Mouse (Mus musculus) liver, embryonic 14.5 days (tissue): ENCODE data around the gene Bicd2. TPM values are rescaled to one million over a fixed set of nuclear protein-coding genes. Genes with fewer than 3 reads are reported as not detected.

Experiments
- ATAC-seq: fragments of 200-750 bp; cut with Nextera tagmentation; 2 replicates; pipeline ENCODE4 v1.8.0; 2017; ENCODE audit warnings: moderate number of reproducible peaks, mild to moderate bottlenecking, moderate library complexity; ENCODE audit not compliant: insufficient read depth
- DNase-seq, 3 experiments: peaks; one replicate each; pipeline ENCODE4 v3.0.0-alpha.2; 2012 to 2013; ENCODE audit warnings: low read depth in 3 of 3, low spot score in 3 of 3
- H3K27ac ChIP-seq: fragments of 300-500 bp; sonication (generic); 2 replicates; pipeline ENCODE4 v1.5.1; 2014; ENCODE audit warnings: moderate library complexity, mild to moderate bottlenecking, control low read depth, inconsistent platforms
- H3K27me3 ChIP-seq: fragments of 300-500 bp; sonication (generic); 2 replicates; pipeline ENCODE4 v1.6.1; 2014; ENCODE audit warnings: mild to moderate bottlenecking, low read length, moderate library complexity; ENCODE audit not compliant: control insufficient read depth, insufficient read depth
- H3K36me3 ChIP-seq: fragments of 300-500 bp; sonication (generic); replicated peaks from 2 replicates; pipeline ENCODE4 v1.6.1; 2014; ENCODE audit warnings: low read depth; ENCODE audit not compliant: control insufficient read depth, insufficient read depth
- H3K4me1 ChIP-seq, 2 experiments: fragments of 200-500 bp in 1 of 2; fragments of 300-500 bp in 1 of 2; sonication (generic) in 1 of 2; replicated peaks; 2 replicates each; pipeline ENCODE4 v1.6.1; 2012 to 2014; ENCODE audit warnings: antibody characterized with exemption in 1 of 2, inconsistent platforms in 1 of 2, low read length in 1 of 2; ENCODE audit not compliant: control insufficient read depth in 2 of 2, insufficient read depth in 2 of 2
- H3K4me2 ChIP-seq: fragments of 300-500 bp; sonication (generic); 2 replicates; pipeline ENCODE4 v1.6.1; 2014; ENCODE audit warnings: low read depth, mild to moderate bottlenecking, control low read depth, moderate library complexity
- H3K4me3 ChIP-seq, 2 experiments: fragments of 200-500 bp in 1 of 2; fragments of 300-500 bp in 1 of 2; sonication (generic) in 1 of 2; 2 replicates each; pipeline ENCODE4 v1.5.1; 2012 to 2014; ENCODE audit warnings: low read depth in 2 of 2, low read length in 2 of 2, mild to moderate bottlenecking in 2 of 2, control low read depth in 1 of 2, inconsistent platforms in 1 of 2, moderate library complexity in 1 of 2; ENCODE audit not compliant: insufficient read depth in 1 of 2
- H3K9ac ChIP-seq: fragments of 300-500 bp; sonication (generic); replicated peaks from 2 replicates; pipeline ENCODE4 v1.6.1; 2014; ENCODE audit warnings: mild to moderate bottlenecking, control low read depth, moderate library complexity
- H3K9me3 ChIP-seq: fragments of 300-500 bp; sonication (generic); 2 replicates; pipeline ENCODE4 v1.6.1; 2016; ENCODE audit warnings: low read length, mixed read lengths; ENCODE audit not compliant: control insufficient read depth
- CTCF ChIP-seq: IDR thresholded peaks from 2 replicates; pipeline ENCODE4 v1.5.1; 2016; ENCODE audit warnings: antibody characterized with exemption, low read depth, control low read depth
- EP300 ChIP-seq: IDR thresholded peaks from 2 replicates; pipeline ENCODE4 v1.6.1; 2016; ENCODE audit warnings: antibody characterized with exemption, low read depth
- WGBS: fragments of 180-500 bp; shearing (Covaris S2); extraction: QIAGEN DNeasy Blood & Tissue Kit; methylation state at CpG from one replicate; pipeline ENCODE4 v1.1.7; 2014; ENCODE audit not compliant: insufficient replicate concordance; 5-methylcytosine and 5-hydroxymethylcytosine counted together
- polyA plus RNA-seq, 2 experiments: library from polyadenylated mRNA; depleted of rRNA in 1 of 2; stranded (reverse) in 1 of 2; unstranded in 1 of 2; fragments of >200 nt; fragmentation: Nextera tagmentation in 1 of 2; extraction: Ambion mirVana in 1 of 2; gene quantifications; 2 replicates each; pipeline versions ENCODE4 v1.2.1 to v1.2.3; 2012 to 2014

Bicd2 gene
- polyA plus RNA-seq, 2 experiments = 5.9 to 6.4 TPM

- Histone ChIP-seq H3K36me3 (no peaks in the 10 kb centered on the region), H3K4me3 (no peak within 1 kb of the TSS), H3K4me1 (no peaks in the 10 kb centered on the region), H3K27me3 (no peaks in the 10 kb centered on the region), H3K27ac (no peak within 1 kb of the TSS), H3K4me2 (no peak within 1 kb of the TSS), H3K9me3 (no peaks in the 10 kb centered on the region), H3K9ac (no peak within 1 kb of the TSS)
- DNase-seq (no peak), ATAC-seq (no peak)
- 15% methylated on average over 10 of the region's 10 CpGs for WGBS
- TF ChIP-seq EP300 = no peak
- no peak for TF ChIP-seq CTCF
Measured at GRCm38 (mm10) chr13:49320040-49320439, 21.3 kb upstream of the Bicd2 start, which contains the start of gene Fgd3. Fgd3 (minus strand) TSS chr13:49320311.

GRCm38 (mm10) chr13:49320514-49320913 is 20.9 kb upstream of the Bicd2 start:
- no peak for DNase-seq
- H3K4me1 ChIP-seq = no peaks in the 10 kb centered on the region
- H3K4me3 ChIP-seq = no peak overlapping the region
- H3K27me3 ChIP-seq = no peaks in the 10 kb centered on the region
- H3K4me2 ChIP-seq = no peak overlapping the region
- H3K9ac ChIP-seq = no peak overlapping the region
- 56% methylated on average over 1 of the region's 1 CpGs for WGBS
- no peak overlapping the region for H3K27ac ChIP-seq
- H3K9me3 ChIP-seq = no peaks in the 10 kb centered on the region
- TF ChIP-seq CTCF (no peak), EP300 (no peak)
- no peak for ATAC-seq
- H3K36me3 ChIP-seq = no peaks in the 10 kb centered on the region

GRCm38 (mm10) chr13:49321452-49321851 is 19.9 kb upstream of the Bicd2 start:
- TF ChIP-seq EP300 (no peak), CTCF (no peak)
- no peaks in the 10 kb centered on the region for H3K36me3 ChIP-seq
- H3K4me3 ChIP-seq = no peak overlapping the region
- H3K4me1 ChIP-seq = no peaks in the 10 kb centered on the region
- no peaks in the 10 kb centered on the region for H3K27me3 ChIP-seq
- H3K9ac ChIP-seq = no peak overlapping the region
- H3K4me2 ChIP-seq = no peak overlapping the region
- ATAC-seq (no peak), DNase-seq (no peak)
- no peak overlapping the region for H3K27ac ChIP-seq
- WGBS = 33% methylated on average over 3 of the region's 3 CpGs
- no peaks in the 10 kb centered on the region for H3K9me3 ChIP-seq

- no peak overlapping the region for H3K4me2 ChIP-seq
- no peak overlapping the region for H3K4me3 ChIP-seq
- H3K27ac ChIP-seq = no peak overlapping the region
- 21% methylated on average over 5 of the region's 5 CpGs for WGBS
- DNase-seq (no peak), ATAC-seq (no peak)
- no peaks in the 10 kb centered on the region for H3K36me3 ChIP-seq
- H3K9me3 ChIP-seq = no peaks in the 10 kb centered on the region
- H3K27me3 ChIP-seq = no peaks in the 10 kb centered on the region
- H3K9ac ChIP-seq = no peak overlapping the region
- TF ChIP-seq EP300 (no peak), CTCF (no peak)
- H3K4me1 ChIP-seq = no peaks in the 10 kb centered on the region
Measured at GRCm38 (mm10) chr13:49322169-49322568, 19.2 kb upstream of the Bicd2 start.

- Histone ChIP-seq H3K4me1 (no peaks in the 10 kb centered on the region), H3K36me3 (no peaks in the 10 kb centered on the region), H3K4me3 (no peak overlapping the region), H3K9me3 (no peaks in the 10 kb centered on the region), H3K27ac (no peak overlapping the region), H3K9ac (no peak overlapping the region), H3K27me3 (no peaks in the 10 kb centered on the region), H3K4me2 (no peak overlapping the region)
- ATAC-seq = no peak
- no peak for DNase-seq
- 53% methylated on average over 5 of the region's 5 CpGs for WGBS
- TF ChIP-seq EP300 (no peak), CTCF (no peak)
Measured at GRCm38 (mm10) chr13:49322739-49323138, 18.6 kb upstream of the Bicd2 start.
